Mouse (Mus musculus) CH12.LX (cell line): ENCODE measurements around the gene Zfp54. TPM values are rescaled to one million over a fixed set of nuclear protein-coding genes. Genes with fewer than 3 reads are reported as not detected.
A peak's percentile ranks its signal among the peaks of the same experiment; 100 is the strongest.
"Not testable (repeated sequence)": the region's sequence is repeated elsewhere in the genome, so short reads cannot be mapped to it uniquely, and the experiment has no call there.

ENCODE experiments used
- DNase-seq: peaks from one replicate; pipeline ENCODE4 v3.0.0-alpha.2; 2013; ENCODE audit errors: extremely low read depth
- H3K27ac ChIP-seq: 2 replicates; pipeline ENCODE4 v1.5.1; 2012; ENCODE audit warnings: low read depth, mild to moderate bottlenecking, control low read depth, moderate library complexity; ENCODE audit not compliant: insufficient read depth
- H3K27me3 ChIP-seq: replicated peaks from 2 replicates; pipeline ENCODE3; 2012; ENCODE audit warnings: inconsistent platforms
- H3K36me3 ChIP-seq, 2 experiments: replicated peaks in 1 of 2; 2 replicates each; pipeline versions ENCODE3 to v1.6.1; 2012; ENCODE audit warnings: inconsistent platforms in 1 of 2, low read length in 1 of 2, mild to moderate bottlenecking in 1 of 2, mixed read lengths in 1 of 2, moderate library complexity in 1 of 2; ENCODE audit not compliant: control insufficient read depth in 1 of 2, insufficient read depth in 1 of 2
- H3K4me1 ChIP-seq, 2 experiments: 2 replicates each; pipeline ENCODE4 v1.6.1; 2012; ENCODE audit warnings: inconsistent platforms in 1 of 2, moderate library complexity in 1 of 2; ENCODE audit not compliant: insufficient read depth in 2 of 2, control insufficient read depth in 1 of 2
- H3K4me2 ChIP-seq: 2 replicates; pipeline ENCODE4 v1.6.1; 2012; ENCODE audit warnings: low read depth, mild to moderate bottlenecking, control low read depth; ENCODE audit not compliant: poor library complexity, insufficient read depth, severe bottlenecking
- H3K4me3 ChIP-seq, 3 experiments: fragments of 150-350 bp in 1 of 3; sonication (generic) in 1 of 3; replicated peaks in 1 of 3; 2 replicates each; pipeline versions ENCODE3 to v1.5.1; 2011 to 2012; ENCODE audit warnings: low read depth in 2 of 3, low read length in 2 of 3, mild to moderate bottlenecking in 2 of 3, moderate library complexity in 2 of 3, control low read depth in 1 of 3, improper control_type of control experiment in 1 of 3, inconsistent platforms in 1 of 3, mixed read lengths in 1 of 3; ENCODE audit not compliant: poor library complexity in 1 of 3
- H3K79me2 ChIP-seq: replicated peaks from 2 replicates; pipeline ENCODE4 v1.6.1; 2012; ENCODE audit warnings: mild to moderate bottlenecking, moderate library complexity; ENCODE audit not compliant: control insufficient read depth, poor library complexity, insufficient read depth, severe bottlenecking; ENCODE audit errors: extremely low read depth
- H3K9ac ChIP-seq: 2 replicates; pipeline ENCODE4 v1.6.1; 2012; ENCODE audit warnings: low read depth, mild to moderate bottlenecking, control low read depth, moderate library complexity; ENCODE audit not compliant: insufficient read depth
- H3K9me3 ChIP-seq: replicated peaks from 2 replicates; pipeline ENCODE3; 2012; ENCODE audit warnings: low read length, inconsistent platforms, mixed read lengths
- EP300 ChIP-seq: IDR thresholded peaks from 2 replicates; pipeline ENCODE4 v1.6.1; 2011; ENCODE audit warnings: low read length, improper control_type of control experiment
- dilution Hi-C: fragments of 300-500 bp; cut with MboI; formaldehyde crosslinking; loops from 2 replicates; pipeline ENCODE4 v1.14.3; 2020; ENCODE audit warnings: low sequenced_read_pairs; ENCODE audit not compliant: extremely low pct_unique_long_range_greater_than_20kb, extremely low pct_ligation_motif_present
- in situ Hi-C: fragments of 300-500 bp; cut with MboI; formaldehyde crosslinking; loops from 3 replicates; pipeline ENCODE4 v1.14.3; 2019; ENCODE audit warnings: low sequenced_read_pairs, low pct_ligation_motif_present, low pct_unique_long_range_greater_than_20kb, mixed read lengths
- polyA plus RNA-seq: library from polyadenylated mRNA; unstranded; fragments of >175 nt; gene quantifications from 2 replicates; pipeline ENCODE4 v1.2.1, GENCODE M21; 2012; ENCODE audit warnings: low read depth; ENCODE audit not compliant: insufficient read length
- total RNA-seq, 2 experiments: library from RNA; depleted of rRNA; stranded (reverse); fragments of 300-350 nt in 1 of 2; fragments of >200 nt in 1 of 2; gene quantifications; 2 replicates each; pipeline ENCODE4 v1.2.3; 2012 to 2014

The Zfp54 gene
- total and polyA plus RNA-seq, 3 experiments, result 3.8 to 11.9 (median 8.4) TPM

DNA sequence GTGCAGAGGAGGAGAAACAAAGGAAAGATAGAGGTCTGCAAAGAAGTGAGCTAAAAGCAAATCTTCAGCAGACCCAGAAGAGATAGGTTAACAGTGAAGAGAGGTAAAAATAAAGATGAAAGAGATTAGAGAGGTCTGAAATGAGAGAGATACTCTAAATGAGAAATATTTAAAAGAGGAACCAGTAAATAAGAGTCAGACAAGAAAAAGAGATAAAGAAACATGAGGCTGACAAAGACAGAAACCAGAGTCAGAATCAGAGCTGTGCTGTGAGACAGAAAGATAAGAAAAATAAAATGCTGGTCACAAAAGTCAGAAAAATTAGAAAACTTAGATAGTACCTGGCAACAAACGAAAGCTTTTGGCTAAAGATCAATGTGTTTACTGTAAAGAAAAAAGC is 52.3 kb downstream of the Zfp54 start:
- dilution Hi-C loops, DNase-seq, H3K79me2 ChIP-seq, H3K4me2 ChIP-seq, in situ Hi-C loops, H3K9me3 ChIP-seq, H3K36me3 ChIP-seq: not testable (repeated sequence)
- Histone ChIP-seq H3K4me1 (peaks cover 14 to 20% of the 10 kb centered on the region in 2 experiments), H3K9ac (peak overlapping the region; percentile 66), H3K27me3 (peaks cover 12% of the 10 kb centered on the region), H3K4me3 (peak overlapping the region in 2 of 3 experiments; percentile 30 to 57), H3K27ac (peak overlapping the region; percentile 64; the same call in 1 of the 2 replicates)

DNA sequence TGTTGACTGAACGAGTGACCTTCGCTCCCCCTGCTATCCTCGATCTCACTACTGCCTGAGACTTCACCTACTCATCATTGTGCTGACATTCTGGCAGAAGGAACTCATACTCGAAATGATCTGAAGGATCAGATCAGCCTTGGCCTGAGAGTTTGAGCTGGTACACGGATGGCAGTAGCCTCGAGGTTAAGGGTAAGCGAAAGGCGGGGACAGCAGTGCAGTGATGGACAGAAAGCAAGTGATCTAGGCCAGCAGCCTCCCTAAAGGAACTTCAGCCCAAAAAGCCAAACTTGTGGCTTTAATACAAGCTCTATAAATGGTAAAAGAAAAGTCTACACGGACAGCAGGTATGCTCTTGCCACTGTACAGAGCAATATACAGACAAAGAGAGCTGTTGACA is 53.3 kb downstream of the Zfp54 start:
- H3K27ac ChIP-seq, result peak overlapping the region; percentile 87
- H3K4me1 ChIP-seq, result peaks cover 11 to 14% of the 10 kb centered on the region in 2 experiments; a peak in 3 of 4 replicates
- H3K79me2 ChIP-seq, in situ Hi-C loops, dilution Hi-C loops, DNase-seq, H3K36me3 ChIP-seq, H3K27me3 ChIP-seq, H3K9me3 ChIP-seq, H3K4me2 ChIP-seq: not testable (repeated sequence)
- H3K4me3 ChIP-seq, result peak overlapping the region in 1 of 3 experiments; percentile 43
- H3K9ac ChIP-seq, result 0 out of 2 replicates have a peak overlapping the region, but pooled peaks have one; percentile 48

DNA sequence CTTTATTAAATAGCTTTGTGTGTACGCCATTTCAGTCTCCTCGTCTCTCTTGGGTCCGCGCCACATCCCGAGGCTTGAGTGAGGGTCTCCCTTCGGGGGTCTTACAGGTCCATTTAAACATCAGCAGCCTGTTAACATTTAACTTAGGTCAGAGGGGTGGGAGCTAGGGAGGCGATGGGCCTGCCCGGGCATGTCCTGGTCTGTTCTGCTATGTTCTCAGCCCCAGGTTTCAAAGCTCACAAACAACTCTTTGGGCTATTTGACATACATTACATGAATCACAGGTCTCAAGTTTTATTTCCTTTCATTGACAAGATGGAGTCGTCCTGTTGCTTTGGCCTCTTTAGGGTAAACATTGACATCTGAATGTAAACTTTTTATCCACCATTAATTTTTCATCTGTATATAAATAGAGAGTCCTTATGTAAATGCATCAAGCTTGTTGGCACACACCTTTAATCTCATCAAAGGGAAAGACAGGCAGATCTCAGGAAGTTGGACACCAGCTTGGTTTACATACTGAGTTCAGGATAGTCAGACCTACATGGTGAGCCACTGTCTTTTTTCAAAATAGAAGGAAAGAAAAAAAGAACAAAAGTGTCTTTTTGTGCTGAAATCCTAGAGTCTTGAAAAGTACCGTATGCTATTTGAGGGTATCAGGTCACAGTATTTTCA is 55.2 kb downstream of the Zfp54 start:
- peak overlapping the region; percentile 70 for H3K4me2 ChIP-seq
- peak overlapping the region; percentile 73 for H3K9ac ChIP-seq
- H3K9me3 ChIP-seq, H3K79me2 ChIP-seq, H3K36me3 ChIP-seq, in situ Hi-C loops, dilution Hi-C loops, H3K4me3 ChIP-seq: not testable (repeated sequence)
- peak overlapping the region; percentile 82 for H3K27ac ChIP-seq
- 0 out of 2 replicates have a peak, but pooled peaks have one; percentile 19 for TF ChIP-seq EP300
- H3K27me3 ChIP-seq, result peaks cover 11% of the 10 kb centered on the region
- DNase-seq, result peak; percentile 15
- peaks cover 3 to 14% of the 10 kb centered on the region in 2 experiments; a peak in 3 of 4 replicates for H3K4me1 ChIP-seq

Other genes starting within 250 kb of the Zfp54 start
- not detected in 2 replicates for gene Vmn1r234, start 197.1 kb upstream of the Zfp54 start, total RNA-seq (2012; rRNA removed)
- gene Vmn1r234, start 197.1 kb upstream of the Zfp54 start, total RNA-seq (2014; rRNA removed), result not detected in 2 replicates
- gene Vmn1r234, start 197.1 kb upstream of the Zfp54 start, polyA plus RNA-seq, result not detected in 2 replicates
- not detected in 2 replicates for gene Vmn1r235, start 166.8 kb upstream of the Zfp54 start, total RNA-seq (2012; rRNA removed)
- not detected in 2 replicates for gene Vmn1r235, start 166.8 kb upstream of the Zfp54 start, total RNA-seq (2014; rRNA removed)
- not detected in 2 replicates for gene Vmn1r235, start 166.8 kb upstream of the Zfp54 start, polyA plus RNA-seq
- not detected in 2 replicates for gene Vmn1r236, start 140.3 kb upstream of the Zfp54 start, total RNA-seq (2012; rRNA removed)
- not detected in 2 replicates for gene Vmn1r236, start 140.3 kb upstream of the Zfp54 start, total RNA-seq (2014; rRNA removed)
- gene Vmn1r236, start 140.3 kb upstream of the Zfp54 start, polyA plus RNA-seq, result not detected in 2 replicates
- gene Vmn1r237, start 111.4 kb upstream of the Zfp54 start, total RNA-seq (2012; rRNA removed), result not detected in 2 replicates
- not detected in 2 replicates for gene Vmn1r237, start 111.4 kb upstream of the Zfp54 start, total RNA-seq (2014; rRNA removed)
- not detected in 2 replicates for gene Vmn1r237, start 111.4 kb upstream of the Zfp54 start, polyA plus RNA-seq
- 1.8 and 1.9 TPM in 2 replicates for gene Zfp677, start 39.5 kb upstream of the Zfp54 start, total RNA-seq (2012; rRNA removed)
- 4.1 and 4.7 TPM in 2 replicates for gene Zfp677, start 39.5 kb upstream of the Zfp54 start, total RNA-seq (2014; rRNA removed)
- 1.2 and 1.4 TPM in 2 replicates for gene Zfp677, start 39.5 kb upstream of the Zfp54 start, polyA plus RNA-seq
- gene Zfp51, start 27.1 kb downstream of the Zfp54 start, total RNA-seq (2012; rRNA removed), result 6.1 and 6.8 TPM in 2 replicates
- 16.7 and 18.1 TPM in 2 replicates for gene Zfp51, start 27.1 kb downstream of the Zfp54 start, total RNA-seq (2014; rRNA removed)
- 4.5 TPM in 2 replicates for gene Zfp51, start 27.1 kb downstream of the Zfp54 start, polyA plus RNA-seq
- 4.7 and 5.4 TPM in 2 replicates for gene Zfp53, start 65.8 kb downstream of the Zfp54 start, total RNA-seq (2012; rRNA removed)
- gene Zfp53, start 65.8 kb downstream of the Zfp54 start, total RNA-seq (2014; rRNA removed), result 8.4 and 9.6 TPM in 2 replicates
- 2.4 and 3.7 TPM in 2 replicates for gene Zfp53, start 65.8 kb downstream of the Zfp54 start, polyA plus RNA-seq
- 8.6 and 9.6 TPM in 2 replicates for gene Zfp52, start 112.3 kb downstream of the Zfp54 start, total RNA-seq (2012; rRNA removed)
- gene Zfp52, start 112.3 kb downstream of the Zfp54 start, total RNA-seq (2014; rRNA removed), result 15.4 and 16.3 TPM in 2 replicates
- 5.9 and 6.4 TPM in 2 replicates for gene Zfp52, start 112.3 kb downstream of the Zfp54 start, polyA plus RNA-seq
- 0.72 and 0.97 TPM in 2 replicates for gene Zfp948, start 143.8 kb downstream of the Zfp54 start, total RNA-seq (2012; rRNA removed)
- gene Zfp948, start 143.8 kb downstream of the Zfp54 start, total RNA-seq (2014; rRNA removed), result 1.6 and 1.7 TPM in 2 replicates
- gene Zfp948, start 143.8 kb downstream of the Zfp54 start, polyA plus RNA-seq, result 0.67 and 0.74 TPM in 2 replicates
- 0.93 and 1.1 TPM in 2 replicates for gene Zfp983, start 227.4 kb downstream of the Zfp54 start, total RNA-seq (2012; rRNA removed)
- 2.1 and 2.3 TPM in 2 replicates for gene Zfp983, start 227.4 kb downstream of the Zfp54 start, total RNA-seq (2014; rRNA removed)
- gene Zfp983, start 227.4 kb downstream of the Zfp54 start, polyA plus RNA-seq, result 0.87 and 1.1 TPM in 2 replicates